Mouse (Mus musculus) limb, embryonic 14.5 days (tissue): ENCODE measurements around the gene Chrnb4. TPM values are rescaled to one million over a fixed set of nuclear protein-coding genes. Genes with fewer than 3 reads are reported as not detected.

Experiments used
- ATAC-seq: fragments of 200-750 bp; cut with Nextera tagmentation; 2 replicates; pipeline ENCODE4 v1.8.0; 2017; ENCODE audit warnings: low read depth, moderate number of reproducible peaks, moderate TSS enrichment; ENCODE audit not compliant: low FRiP score
- DNase-seq: peaks from one replicate; pipeline ENCODE4 v3.0.0-alpha.2; 2015; ENCODE audit warnings: low spot score
- H3K27ac ChIP-seq: fragments of 300-500 bp; sonication (generic); replicated peaks from 2 replicates; pipeline ENCODE4 v1.5.1; 2014; ENCODE audit warnings: low read depth, mild to moderate bottlenecking, low read length, moderate library complexity, mixed read lengths
- H3K27me3 ChIP-seq: fragments of 300-500 bp; sonication (generic); 2 replicates; pipeline ENCODE4 v1.6.1; 2014; ENCODE audit warnings: low read length, mixed read lengths; ENCODE audit not compliant: control insufficient read depth, insufficient read depth
- H3K36me3 ChIP-seq: fragments of 300-500 bp; sonication (generic); 2 replicates; pipeline ENCODE4 v1.6.1; 2014; ENCODE audit warnings: mild to moderate bottlenecking, low read length, moderate library complexity, mixed read lengths; ENCODE audit not compliant: control insufficient read depth, insufficient read depth
- H3K4me1 ChIP-seq: fragments of 300-500 bp; sonication (generic); 2 replicates; pipeline ENCODE4 v1.6.1; 2014; ENCODE audit warnings: antibody characterized with exemption, low read length, mixed read lengths; ENCODE audit not compliant: control insufficient read depth, insufficient read depth
- H3K4me2 ChIP-seq: fragments of 300-500 bp; sonication (generic); replicated peaks from 2 replicates; pipeline ENCODE4 v1.6.1; 2014; ENCODE audit warnings: low read depth, mild to moderate bottlenecking, low read length, moderate library complexity; ENCODE audit not compliant: severe bottlenecking
- H3K4me3 ChIP-seq: fragments of 300-500 bp; sonication (generic); replicated peaks from 2 replicates; pipeline ENCODE4 v1.5.1; 2014; ENCODE audit warnings: low read length
- H3K9ac ChIP-seq: fragments of 300-500 bp; sonication (generic); 2 replicates; pipeline ENCODE4 v1.6.1; 2014; ENCODE audit warnings: mild to moderate bottlenecking, low read depth, low read length, moderate library complexity; ENCODE audit not compliant: severe bottlenecking
- H3K9me3 ChIP-seq: fragments of 300-500 bp; sonication (generic); 2 replicates; pipeline ENCODE4 v1.6.1; 2016; ENCODE audit warnings: low read length; ENCODE audit not compliant: control insufficient read depth
- POLR2A ChIP-seq: fragments of 200-500 bp; IDR thresholded peaks from 2 replicates; pipeline ENCODE4 v1.8.0; 2012; ENCODE audit warnings: inconsistent platforms, mild to moderate bottlenecking, moderate library complexity, borderline replicate concordance; ENCODE audit not compliant: insufficient read depth, insufficient read length; ENCODE audit errors: extremely low read depth
- WGBS: fragments of 180-500 bp; shearing (Covaris S2); extraction: QIAGEN DNeasy Blood & Tissue Kit; methylation state at CpG from one replicate; pipeline ENCODE4 v1.1.7; 2014; 5-methylcytosine and 5-hydroxymethylcytosine counted together
- polyA plus RNA-seq, 2 experiments: library from polyadenylated mRNA; depleted of rRNA in 1 of 2; stranded (reverse) in 1 of 2; unstranded in 1 of 2; fragments of >200 nt; fragmentation: Nextera tagmentation in 1 of 2; extraction: Ambion mirVana in 1 of 2; gene quantifications; 2 replicates each; pipeline versions ENCODE4 v1.2.1 to v1.2.3; 2012 to 2014

Gene Chrnb4
- polyA plus RNA-seq, 2 experiments: 0.39 to 0.57 TPM

DNA sequence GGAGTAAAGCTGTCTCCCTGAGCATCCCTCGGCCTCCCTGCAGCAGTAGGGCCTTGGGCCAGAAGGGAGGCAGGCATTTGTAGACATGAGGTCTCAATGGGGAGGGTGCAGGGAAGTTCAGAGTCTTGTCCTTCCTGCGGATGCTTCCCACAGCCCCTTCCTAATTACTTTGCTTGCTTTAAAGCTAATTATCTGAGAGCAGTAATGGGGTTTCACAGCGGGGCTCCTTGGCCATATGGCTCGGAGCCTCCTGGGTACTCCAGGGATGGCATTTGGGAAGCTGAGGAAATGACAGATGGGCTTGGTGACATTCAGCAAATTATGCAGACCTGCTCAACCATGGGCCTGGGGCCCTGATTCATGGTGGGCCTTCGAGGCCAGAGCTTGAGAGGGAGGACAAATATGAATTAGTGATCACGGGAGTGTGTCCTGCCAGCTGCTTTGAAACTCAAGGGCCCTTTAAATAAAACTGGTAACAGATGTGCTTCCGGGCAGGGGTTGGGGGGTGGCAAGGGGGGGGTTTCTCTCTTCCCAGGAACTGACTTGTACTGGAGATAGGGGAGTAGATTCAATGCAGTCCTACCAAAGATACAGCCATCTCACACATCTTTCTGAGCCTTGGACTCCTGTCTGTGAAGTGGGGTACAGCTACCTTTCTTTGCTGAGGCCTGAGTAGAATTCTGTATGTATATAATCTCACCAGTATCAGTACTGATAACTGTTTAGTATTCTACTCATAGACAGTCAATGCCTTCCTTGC is 34.8 kb upstream of the Chrnb4 start:
- H3K9me3 ChIP-seq: no peaks in the 10 kb centered on the region
- H3K4me3 ChIP-seq: no peak overlapping the region
- H3K36me3 ChIP-seq: no peaks in the 10 kb centered on the region
- no peak for ATAC-seq
- no peak for TF ChIP-seq POLR2A
- no peak overlapping the region for H3K4me2 ChIP-seq
- 14% methylated on average over 7 of the region's 7 CpGs for WGBS
- no peak overlapping the region for H3K27ac ChIP-seq
- DNase-seq: no peak
- no peaks in the 10 kb centered on the region; the same call in 1 of the 2 replicates for H3K4me1 ChIP-seq
- H3K27me3 ChIP-seq: no peaks in the 10 kb centered on the region
- H3K9ac ChIP-seq: no peak overlapping the region

DNA sequence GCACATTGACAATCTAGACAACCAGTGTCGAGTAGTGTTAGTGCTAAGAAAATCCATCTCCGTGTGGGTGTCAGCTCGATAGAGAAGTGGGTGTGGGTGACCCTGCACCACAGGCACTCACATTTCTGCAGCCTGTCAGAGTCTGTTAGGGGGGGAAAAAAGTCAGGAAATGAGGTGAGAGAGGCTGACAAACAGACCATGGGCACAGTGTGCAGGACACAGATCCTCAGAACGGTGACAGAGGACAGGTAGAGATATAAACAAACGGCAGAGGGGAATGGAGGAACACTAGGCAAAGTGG is 19.3 kb upstream of the Chrnb4 start:
- Histone ChIP-seq H3K27ac (no peak overlapping the region), H3K36me3 (no peaks in the 10 kb centered on the region), H3K9me3 (no peaks in the 10 kb centered on the region), H3K9ac (no peak overlapping the region), H3K4me3 (no peak overlapping the region), H3K27me3 (no peaks in the 10 kb centered on the region), H3K4me1 (peaks cover 7% of the 10 kb centered on the region; the same call in 1 of the 2 replicates), H3K4me2 (no peak overlapping the region)
- 25% methylated on average over 5 of the region's 5 CpGs for WGBS
- ATAC-seq: no peak
- DNase-seq: no peak
- no peak for TF ChIP-seq POLR2A

DNA sequence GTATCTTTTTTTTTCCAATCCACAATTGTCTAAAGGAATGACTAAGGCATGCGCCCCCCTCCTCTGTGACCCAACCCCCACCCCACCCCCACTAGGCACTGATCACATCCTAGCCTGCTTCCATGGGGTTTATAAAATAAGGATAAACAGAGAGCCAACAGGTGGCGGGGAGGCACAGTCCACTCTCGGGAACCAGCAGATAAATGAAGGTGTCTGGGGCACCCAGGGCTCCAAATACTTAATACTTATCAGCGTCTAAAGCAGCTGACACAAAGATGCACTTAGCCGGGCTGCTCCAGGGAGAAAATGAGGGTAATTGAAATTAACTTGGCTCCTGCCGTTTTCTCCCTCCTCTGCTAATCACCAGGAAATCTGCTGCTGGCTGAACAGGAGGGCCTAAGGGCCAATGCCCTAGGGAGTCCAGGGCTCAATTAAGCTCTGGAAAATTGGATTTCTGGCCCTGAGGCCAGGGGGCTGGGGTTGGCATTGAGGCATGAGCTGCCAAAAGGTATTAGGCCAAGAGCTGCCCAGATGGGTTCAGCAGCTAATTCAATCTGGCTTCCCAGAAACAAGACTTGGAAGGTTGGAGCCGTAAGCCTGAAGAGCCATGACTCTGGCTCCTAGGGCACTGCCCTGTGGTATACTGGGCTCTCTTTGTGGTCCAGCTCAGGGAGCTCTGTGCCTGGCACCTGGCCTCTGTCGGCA is 18.8 kb upstream of the Chrnb4 start:
- no peak for DNase-seq
- WGBS: 17% methylated on average over 8 of the region's 8 CpGs

DNA sequence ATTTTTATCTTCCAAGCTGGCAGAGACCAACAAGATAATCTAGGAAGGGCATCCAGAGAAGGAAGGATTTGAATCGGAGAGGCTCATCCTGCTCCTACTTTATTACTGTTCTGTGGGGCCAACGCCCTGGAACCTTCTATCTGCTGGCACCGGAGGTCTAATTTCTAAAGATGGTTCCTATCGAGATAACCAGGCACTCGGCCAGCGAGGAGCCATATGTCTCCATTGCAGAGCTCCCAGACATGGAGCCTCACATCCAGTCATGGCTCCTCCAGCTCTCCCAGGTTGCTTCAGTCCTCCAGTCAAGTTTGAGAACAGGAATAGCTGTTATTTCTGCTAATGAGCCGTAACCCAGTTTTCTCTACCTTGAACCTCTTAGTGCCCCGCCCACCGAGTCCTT is 16.7 kb upstream of the Chrnb4 start:
- Histone ChIP-seq H3K27me3 (no peaks in the 10 kb centered on the region), H3K4me3 (no peak overlapping the region), H3K27ac (no peak overlapping the region), H3K9me3 (no peaks in the 10 kb centered on the region), H3K4me2 (no peak overlapping the region), H3K9ac (no peak overlapping the region), H3K4me1 (peaks cover 7% of the 10 kb centered on the region; the same call in 1 of the 2 replicates), H3K36me3 (no peaks in the 10 kb centered on the region)
- WGBS: 89% methylated on average over 9 of the region's 9 CpGs
- DNase-seq: no peak
- TF ChIP-seq POLR2A: no peak
- no peak for ATAC-seq

More for the DNA sequence above, 18.8 kb upstream of the Chrnb4 start:
- Histone ChIP-seq H3K4me3 (no peak overlapping the region), H3K9ac (no peak overlapping the region), H3K27ac (no peak overlapping the region), H3K27me3 (no peaks in the 10 kb centered on the region), H3K4me1 (peaks cover 7% of the 10 kb centered on the region; the same call in 1 of the 2 replicates), H3K36me3 (no peaks in the 10 kb centered on the region), H3K4me2 (no peak overlapping the region), H3K9me3 (no peaks in the 10 kb centered on the region)
- TF ChIP-seq POLR2A: no peak
- ATAC-seq: no peak

DNA sequence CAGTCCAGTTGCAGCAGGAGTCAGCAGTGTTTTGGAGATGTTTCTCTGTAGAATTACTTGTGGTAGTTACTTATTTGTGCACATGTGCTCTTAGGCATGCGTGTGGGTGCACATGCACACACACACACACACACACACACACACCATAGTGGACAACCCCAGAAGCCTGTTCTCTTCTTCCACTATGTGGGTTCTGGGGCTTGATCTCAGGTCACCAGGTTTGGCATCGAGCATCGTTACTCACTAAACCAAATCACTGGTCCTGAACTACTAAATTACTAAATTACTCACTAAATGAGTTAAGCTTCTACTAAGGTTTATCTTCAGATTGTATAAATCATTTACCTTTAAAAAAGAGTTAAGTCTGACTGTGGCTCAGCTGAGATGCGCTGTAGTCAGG is 9.5 kb upstream of the Chrnb4 start:
- no peak for ATAC-seq
- 89% methylated on average over 4 of the region's 4 CpGs for WGBS
- TF ChIP-seq POLR2A: no peak
- Histone ChIP-seq H3K9ac (no peak overlapping the region), H3K27me3 (no peaks in the 10 kb centered on the region), H3K36me3 (no peaks in the 10 kb centered on the region), H3K4me3 (no peak overlapping the region), H3K9me3 (no peaks in the 10 kb centered on the region), H3K4me1 (no peaks in the 10 kb centered on the region), H3K27ac (no peak overlapping the region), H3K4me2 (no peak overlapping the region)
- DNase-seq: no peak
